Mouse (Mus musculus): ENCODE data around the gene Eral1. TPM values are rescaled to one million over a fixed set of nuclear protein-coding genes. Genes with fewer than 3 reads are reported as not detected.
A peak's percentile ranks its signal among the peaks of the same experiment; 100 is the strongest.

Eral1 gene
- polyA plus RNA-seq, 1 experiment from 2014 or later, result 35.9 TPM

GRCm38 (mm10) chr11:78097077-78097476, 16.9 kb upstream of the Eral1 start:
- 0 out of 2 replicates have a peak overlapping the region, but pooled peaks have one; percentile 2 for H3K9ac ChIP-seq (ENCODE audit: low read length)

GRCm38 (mm10) chr11:78095144-78095516, 14.9 kb upstream of the Eral1 start:
- DNase-seq (ENCODE audit: low spot score) (no peak), ATAC-seq (ENCODE audit: insufficient read depth, low FRiP score, low TSS enrichment) (no peak)
- H3K27me3 ChIP-seq (ENCODE audit: control insufficient read depth, insufficient read depth, low read length), result no peaks in the 10 kb centered on the region
- peak overlapping the region; percentile 58; the same call in 1 of the 2 replicates for H3K27ac ChIP-seq (ENCODE audit: low read depth, low read length)
- H3K4me1 ChIP-seq (ENCODE audit: control insufficient read depth, insufficient read depth, low read length), result peaks cover 15% of the 10 kb centered on the region
- WGBS, result 35% methylated on average over 5 of the region's 5 CpGs
- H3K4me3 ChIP-seq (ENCODE audit: low read depth, low read length), result peak overlapping the region; percentile 75
- H3K4me2 ChIP-seq (ENCODE audit: low read depth), result peak overlapping the region; percentile 62
- peak overlapping the region; percentile 76 for H3K9ac ChIP-seq (ENCODE audit: low read length)
- no peaks in the 10 kb centered on the region for H3K9me3 ChIP-seq (ENCODE audit: control insufficient read depth, low read length)
- no peaks in the 10 kb centered on the region for H3K36me3 ChIP-seq (ENCODE audit: control insufficient read depth, insufficient read depth, low read length)

More at GRCm38 (mm10) chr11:78097077-78097476, 16.9 kb upstream of the Eral1 start:
- H3K27ac ChIP-seq (ENCODE audit: low read depth, low read length), result no peak overlapping the region
- ATAC-seq (ENCODE audit: insufficient read depth, low FRiP score, low TSS enrichment) (no peak), DNase-seq (ENCODE audit: low spot score) (no peak)
- no peak overlapping the region for H3K4me3 ChIP-seq (ENCODE audit: low read depth, low read length)
- no peaks in the 10 kb centered on the region for H3K36me3 ChIP-seq (ENCODE audit: control insufficient read depth, insufficient read depth, low read length)
- peak overlapping the region; percentile 9; the same call in 1 of the 2 replicates for H3K4me2 ChIP-seq (ENCODE audit: low read depth)
- peaks cover 15% of the 10 kb centered on the region for H3K4me1 ChIP-seq (ENCODE audit: control insufficient read depth, insufficient read depth, low read length)
- no peaks in the 10 kb centered on the region for H3K9me3 ChIP-seq (ENCODE audit: control insufficient read depth, low read length)
- WGBS, result 67% methylated on average over 3 of the region's 3 CpGs
- H3K27me3 ChIP-seq (ENCODE audit: control insufficient read depth, insufficient read depth, low read length), result no peaks in the 10 kb centered on the region

GRCm38 (mm10) chr11:78094504-78095143, 14.4 kb upstream of the Eral1 start, which contains the start of gene Fam222b:
Gene Fam222b, plus strand, starts transcription at chr11:78094660.
- DNase-seq (ENCODE audit: low spot score) (peak; percentile 94), ATAC-seq (ENCODE audit: insufficient read depth, low FRiP score, low TSS enrichment) (peak; percentile 84)
- H3K36me3 ChIP-seq (ENCODE audit: control insufficient read depth, insufficient read depth, low read length), result no peaks in the 10 kb centered on the region
- no peaks in the 10 kb centered on the region for H3K9me3 ChIP-seq (ENCODE audit: control insufficient read depth, low read length)
- no peaks in the 10 kb centered on the region for H3K27me3 ChIP-seq (ENCODE audit: control insufficient read depth, insufficient read depth, low read length)
- peak within 1 kb of the TSS; percentile 58; the same call in 1 of the 2 replicates for H3K27ac ChIP-seq (ENCODE audit: low read depth, low read length)
- H3K4me2 ChIP-seq (ENCODE audit: low read depth), result peak within 1 kb of the TSS; percentile 62
- peak within 1 kb of the TSS; percentile 76 for H3K9ac ChIP-seq (ENCODE audit: low read length)
- H3K4me1 ChIP-seq (ENCODE audit: control insufficient read depth, insufficient read depth, low read length), result peaks cover 15% of the 10 kb centered on the region
- peak within 1 kb of the TSS; percentile 75 for H3K4me3 ChIP-seq (ENCODE audit: low read depth, low read length)
- WGBS, result under 1% methylated on average over 38 of the region's 38 CpGs

GRCm38 (mm10) chr11:78094137-78094503, 13.9 kb upstream of the Eral1 start:
- peak overlapping the region; percentile 42 for H3K9ac ChIP-seq (ENCODE audit: low read length)
- H3K4me3 ChIP-seq (ENCODE audit: low read depth, low read length), result no peak overlapping the region
- no peaks in the 10 kb centered on the region for H3K27me3 ChIP-seq (ENCODE audit: control insufficient read depth, insufficient read depth, low read length)
- peaks cover 15% of the 10 kb centered on the region for H3K4me1 ChIP-seq (ENCODE audit: control insufficient read depth, insufficient read depth, low read length)
- H3K36me3 ChIP-seq (ENCODE audit: control insufficient read depth, insufficient read depth, low read length), result no peaks in the 10 kb centered on the region
- WGBS, result 59% methylated on average over 11 of the region's 11 CpGs
- H3K9me3 ChIP-seq (ENCODE audit: control insufficient read depth, low read length), result no peaks in the 10 kb centered on the region
- peak overlapping the region; percentile 62 for H3K4me2 ChIP-seq (ENCODE audit: low read depth)
- ATAC-seq (ENCODE audit: insufficient read depth, low FRiP score, low TSS enrichment) (no peak), DNase-seq (ENCODE audit: low spot score) (no peak)
- H3K27ac ChIP-seq (ENCODE audit: low read depth, low read length), result no peak overlapping the region

- DNase-seq (ENCODE audit: low spot score) (no peak), ATAC-seq (ENCODE audit: insufficient read depth, low FRiP score, low TSS enrichment) (no peak)
- H3K4me3 ChIP-seq (ENCODE audit: low read depth, low read length), result no peak overlapping the region
- H3K36me3 ChIP-seq (ENCODE audit: control insufficient read depth, insufficient read depth, low read length), result no peaks in the 10 kb centered on the region
- no peak overlapping the region for H3K9ac ChIP-seq (ENCODE audit: low read length)
- no peak overlapping the region for H3K27ac ChIP-seq (ENCODE audit: low read depth, low read length)
- no peak overlapping the region for H3K4me2 ChIP-seq (ENCODE audit: low read depth)
- H3K4me1 ChIP-seq (ENCODE audit: control insufficient read depth, insufficient read depth, low read length), result no peaks in the 10 kb centered on the region
- no peaks in the 10 kb centered on the region for H3K9me3 ChIP-seq (ENCODE audit: control insufficient read depth, low read length)
- 82% methylated on average over 5 of the region's 5 CpGs for WGBS
- H3K27me3 ChIP-seq (ENCODE audit: control insufficient read depth, insufficient read depth, low read length), result no peaks in the 10 kb centered on the region
These were observed 7.6 kb upstream of the Eral1 start for GRCm38 (mm10) chr11:78087756-78088281.

DNA sequence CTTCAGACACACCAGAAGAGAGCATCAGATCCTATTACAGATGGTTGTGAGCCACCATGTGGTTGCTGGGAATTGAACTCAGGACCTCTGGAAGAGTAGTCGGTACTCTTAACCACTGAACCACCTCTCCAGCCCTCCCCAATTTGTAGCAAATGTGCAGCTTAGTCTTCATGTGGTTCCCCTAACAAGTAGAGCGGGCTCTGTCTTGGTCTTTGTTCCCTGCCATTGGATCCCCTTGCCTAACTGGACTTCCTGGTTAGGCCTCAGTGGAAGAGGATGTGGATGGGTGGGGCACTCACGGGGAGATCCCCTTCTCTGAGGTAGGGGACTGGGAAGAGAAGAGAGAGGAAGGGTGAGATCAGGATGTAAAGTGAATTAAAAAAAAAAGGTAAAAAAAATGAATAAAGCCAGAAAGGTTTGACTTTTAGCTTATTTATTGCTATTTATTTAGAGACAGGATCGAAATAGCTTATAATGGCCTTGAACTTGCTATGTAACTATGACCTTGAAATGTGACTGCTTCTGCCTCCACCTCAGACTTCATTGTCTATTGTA, 6.8 kb upstream of the Eral1 start:
- 75% methylated on average over 4 of the region's 4 CpGs for WGBS
- Histone ChIP-seq H3K9ac (ENCODE audit: low read length) (no peak overlapping the region), H3K9me3 (ENCODE audit: control insufficient read depth, low read length) (no peaks in the 10 kb centered on the region), H3K27ac (ENCODE audit: low read depth, low read length) (no peak overlapping the region), H3K36me3 (ENCODE audit: control insufficient read depth, insufficient read depth, low read length) (no peaks in the 10 kb centered on the region), H3K27me3 (ENCODE audit: control insufficient read depth, insufficient read depth, low read length) (no peaks in the 10 kb centered on the region), H3K4me3 (ENCODE audit: low read depth, low read length) (no peak overlapping the region), H3K4me1 (ENCODE audit: control insufficient read depth, insufficient read depth, low read length) (no peaks in the 10 kb centered on the region), H3K4me2 (ENCODE audit: low read depth) (no peak overlapping the region)
- ATAC-seq (ENCODE audit: insufficient read depth, low FRiP score, low TSS enrichment) (no peak), DNase-seq (ENCODE audit: low spot score) (no peak)

- Histone ChIP-seq H3K4me3 (ENCODE audit: low read depth, low read length) (no peak overlapping the region), H3K27me3 (ENCODE audit: control insufficient read depth, insufficient read depth, low read length) (no peaks in the 10 kb centered on the region), H3K4me2 (ENCODE audit: low read depth) (no peak overlapping the region), H3K9me3 (ENCODE audit: control insufficient read depth, low read length) (no peaks in the 10 kb centered on the region), H3K4me1 (ENCODE audit: control insufficient read depth, insufficient read depth, low read length) (peaks cover 3% of the 10 kb centered on the region; the same call in 1 of the 2 replicates), H3K27ac (ENCODE audit: low read depth, low read length) (no peak overlapping the region), H3K36me3 (ENCODE audit: control insufficient read depth, insufficient read depth, low read length) (no peaks in the 10 kb centered on the region), H3K9ac (ENCODE audit: low read length) (no peak overlapping the region)
- ATAC-seq (ENCODE audit: insufficient read depth, low FRiP score, low TSS enrichment), result no peak
- 33% methylated on average over 1 of the region's 1 CpGs for whole genome bisulfite sequencing
- no peak for DNase-seq (ENCODE audit: low spot score)
These were observed 3.4 kb upstream of the Eral1 start for GRCm38 (mm10) chr11:78083595-78083994.

- ATAC-seq (ENCODE audit: insufficient read depth, low FRiP score, low TSS enrichment), result no peak
- peaks cover 14% of the 10 kb centered on the region for H3K36me3 ChIP-seq (ENCODE audit: control insufficient read depth, insufficient read depth, low read length)
These were observed 5.5 kb downstream of the Eral1 start for GRCm38 (mm10) chr11:78074666-78075065.

GRCm38 (mm10) chr11:78074277-78074652, 5.9 kb downstream of the Eral1 start:
- H3K36me3 ChIP-seq (ENCODE audit: control insufficient read depth, insufficient read depth, low read length), result peaks cover 14% of the 10 kb centered on the region
- no peaks in the 10 kb centered on the region for H3K9me3 ChIP-seq (ENCODE audit: control insufficient read depth, low read length)

More at GRCm38 (mm10) chr11:78074666-78075065, 5.5 kb downstream of the Eral1 start:
- DNase-seq (ENCODE audit: low spot score), result no peak
- H3K9ac ChIP-seq (ENCODE audit: low read length), result no peak overlapping the region
- H3K4me1 ChIP-seq (ENCODE audit: control insufficient read depth, insufficient read depth, low read length), result peaks cover 3% of the 10 kb centered on the region; the same call in 1 of the 2 replicates
- H3K9me3 ChIP-seq (ENCODE audit: control insufficient read depth, low read length), result no peaks in the 10 kb centered on the region
- H3K27ac ChIP-seq (ENCODE audit: low read depth, low read length), result no peak overlapping the region
- H3K27me3 ChIP-seq (ENCODE audit: control insufficient read depth, insufficient read depth, low read length), result no peaks in the 10 kb centered on the region
- H3K4me3 ChIP-seq (ENCODE audit: low read depth, low read length), result no peak overlapping the region
- no peak overlapping the region for H3K4me2 ChIP-seq (ENCODE audit: low read depth)
- WGBS, result 88% methylated on average over 4 of the region's 4 CpGs

More at GRCm38 (mm10) chr11:78074277-78074652, 5.9 kb downstream of the Eral1 start:
- DNase-seq (ENCODE audit: low spot score), result no peak
- Histone ChIP-seq H3K4me3 (ENCODE audit: low read depth, low read length) (no peak overlapping the region), H3K9ac (ENCODE audit: low read length) (no peak overlapping the region), H3K27ac (ENCODE audit: low read depth, low read length) (no peak overlapping the region), H3K4me1 (ENCODE audit: control insufficient read depth, insufficient read depth, low read length) (no peaks in the 10 kb centered on the region), H3K27me3 (ENCODE audit: control insufficient read depth, insufficient read depth, low read length) (no peaks in the 10 kb centered on the region), H3K4me2 (ENCODE audit: low read depth) (no peak overlapping the region)
- ATAC-seq (ENCODE audit: insufficient read depth, low FRiP score, low TSS enrichment), result no peak
- 87% methylated on average over 2 of the region's 2 CpGs for WGBS
